Mouse (Mus musculus): ENCODE results near the gene BC024063.
A peak's percentile ranks its signal among the peaks of the same experiment; 100 is the strongest.
"Not testable (repeated sequence)": the region's sequence is repeated elsewhere in the genome, so short reads cannot be mapped to it uniquely, and the experiment has no call there.

BC024063 gene

DNA sequence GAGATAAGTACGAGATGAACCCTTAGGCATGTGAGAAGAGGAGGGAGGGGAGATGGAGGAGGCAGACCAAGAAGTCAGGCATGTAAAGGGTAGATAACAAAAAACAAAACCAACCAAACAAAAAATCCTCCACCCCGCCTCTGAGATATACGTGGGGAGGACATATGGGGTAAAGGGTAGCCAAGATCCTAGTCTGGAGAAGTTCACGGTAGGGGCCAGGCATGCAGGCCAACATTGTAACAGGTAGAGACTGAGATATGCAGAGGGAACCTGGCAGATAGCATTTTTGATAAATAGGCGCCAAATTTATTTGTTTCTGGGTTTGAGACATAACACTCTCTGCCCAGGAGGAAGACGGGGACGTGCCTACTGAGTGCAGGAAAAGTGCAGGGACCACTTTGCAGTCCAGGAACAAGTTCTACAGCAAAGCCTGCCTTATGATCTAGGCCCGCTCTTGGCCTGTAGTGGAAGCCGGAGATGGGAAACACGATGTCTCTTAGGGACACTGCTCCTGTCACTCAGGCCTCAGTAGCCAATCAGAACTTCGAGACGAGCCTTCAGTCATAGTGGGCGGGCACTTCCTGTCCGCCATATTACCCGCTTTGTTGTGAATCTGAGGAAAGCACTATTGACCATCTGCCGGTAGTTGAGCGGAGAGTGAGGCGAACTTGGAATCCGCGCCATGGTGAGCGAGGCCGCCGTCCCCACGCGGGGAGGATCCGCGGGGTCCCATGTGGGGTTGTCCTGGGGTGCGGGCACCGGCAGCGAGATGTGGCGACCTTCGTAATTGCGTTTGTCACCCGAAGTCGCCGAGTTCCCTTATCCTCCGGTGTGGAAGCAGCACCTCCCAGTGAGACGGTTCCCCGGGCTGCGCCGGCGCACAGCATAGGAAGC is at the start of gene BC024063:
BC024063 (plus strand) TSS at position 626 of the 894 bp plus-strand sequence.
- peak; percentile 60 for DNase-seq

DNA sequence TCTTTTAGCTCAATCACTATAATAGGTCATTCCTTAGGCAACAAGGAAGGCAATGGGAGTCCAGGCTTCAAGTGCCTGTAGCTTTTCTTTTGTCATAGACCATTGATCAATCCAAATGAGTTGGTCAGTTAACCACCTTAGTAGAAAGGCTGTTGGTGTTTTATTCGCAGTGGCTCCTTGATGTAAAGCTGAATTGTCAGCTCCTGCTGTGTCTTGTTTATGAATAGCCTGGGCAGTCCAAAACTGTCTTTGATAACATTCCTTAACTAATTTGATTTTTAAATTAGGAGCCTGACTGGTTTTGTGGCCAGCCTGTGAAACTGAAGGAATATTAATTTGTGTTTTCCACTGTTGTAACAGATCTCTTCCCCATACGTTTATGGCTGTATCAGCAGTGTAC is 41.0 kb upstream of the BC024063 start:
- DNase-seq: no peak

DNA sequence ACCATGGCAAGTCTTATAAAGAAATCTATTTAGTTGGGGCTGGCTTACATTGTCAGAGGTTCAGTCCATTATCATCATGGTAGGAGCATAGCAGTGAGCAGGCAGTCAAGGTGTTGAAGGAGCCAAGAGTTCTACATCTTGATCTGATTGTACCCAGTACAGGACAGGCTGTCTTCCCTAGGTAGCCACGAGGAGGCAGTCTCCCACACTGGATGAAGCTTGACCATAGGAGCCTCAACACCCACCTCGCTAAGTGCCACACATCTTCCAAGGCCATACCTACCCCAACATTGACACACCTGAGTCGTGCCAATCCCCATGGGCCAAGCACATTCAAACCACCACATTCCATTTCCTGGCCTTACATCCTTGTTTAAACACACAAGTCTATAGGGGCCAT is 36.5 kb upstream of the BC024063 start:
- DNase-seq: no peak

DNA sequence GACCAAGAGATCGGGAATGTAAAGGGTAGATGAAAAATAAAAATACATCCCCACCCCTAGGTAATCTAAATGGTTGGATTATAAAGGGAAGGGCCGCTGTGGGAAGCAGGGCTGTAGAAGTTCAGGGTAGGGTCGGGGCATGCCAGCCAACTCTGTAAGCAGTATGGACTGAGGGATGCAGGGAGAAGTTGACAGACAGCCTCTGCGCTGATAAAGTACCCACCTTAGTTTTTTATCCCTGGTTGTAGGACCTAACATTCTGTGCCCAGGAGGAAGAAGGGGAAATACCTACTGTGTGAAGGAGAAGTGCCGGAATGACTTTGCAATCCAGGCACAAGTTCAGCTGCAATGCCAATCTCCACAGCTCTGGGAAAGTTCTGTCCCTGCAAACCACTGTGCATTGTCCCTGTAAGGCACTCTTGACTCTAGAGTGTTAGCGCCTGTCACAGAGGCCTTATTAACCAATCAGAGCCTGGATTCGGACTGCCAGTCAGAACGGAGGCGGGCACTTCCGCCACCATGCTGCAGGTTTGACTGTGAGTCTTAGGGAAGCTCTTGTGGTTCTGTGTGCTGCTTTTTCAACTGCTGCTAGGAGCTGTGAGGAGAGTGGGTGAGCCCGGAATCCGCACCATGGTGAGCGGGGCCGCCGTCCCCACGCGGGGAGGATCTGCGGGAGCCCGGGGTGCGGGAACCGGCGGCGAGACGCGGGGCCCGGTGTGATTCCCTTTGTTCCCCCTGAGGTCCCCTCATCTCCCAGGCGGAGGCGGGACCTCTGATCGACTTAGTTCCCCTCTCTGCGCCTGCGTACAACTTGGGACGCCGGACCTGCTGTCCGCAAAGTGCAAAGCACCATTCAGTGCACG is 35.3 kb upstream of the BC024063 start, which contains the start of gene Zfp873:
Zfp873 (plus strand) TSS at position 527 of the 863 bp plus-strand sequence.
- peak; percentile 87 for DNase-seq

DNA sequence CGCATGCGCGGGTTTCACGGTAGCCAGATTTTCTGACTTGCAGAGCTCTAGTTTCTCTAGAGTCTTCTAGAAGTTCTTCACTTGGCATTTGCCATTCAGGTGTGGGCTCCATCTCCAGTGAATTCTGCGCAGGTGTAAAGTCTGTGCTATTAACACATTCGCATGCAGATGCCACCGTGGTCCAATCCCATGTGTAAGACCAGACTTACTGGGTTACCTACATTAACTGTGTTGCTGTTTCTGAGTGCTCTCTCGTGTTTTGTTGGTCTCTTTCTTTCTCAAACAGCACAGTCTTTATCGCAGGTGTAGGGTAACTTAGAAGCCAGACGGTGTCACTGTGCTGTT is 34.7 kb upstream of the BC024063 start:
- not testable (repeated sequence) for DNase-seq

GRCm38 (mm10) chr10:82083622-82083971 is 444 bp downstream of the BC024063 start:
- not testable (repeated sequence) for DNase-seq

- DNase-seq: no peak
Observed at GRCm38 (mm10) chr10:82117206-82117605, 34.1 kb downstream of the BC024063 start.

- DNase-seq: peak; percentile 83
Observed at GRCm38 (mm10) chr10:82127850-82128401, 44.8 kb downstream of the BC024063 start, which contains the start of gene AU041133. AU041133 (plus strand) TSS chr10:82128013.

DNA sequence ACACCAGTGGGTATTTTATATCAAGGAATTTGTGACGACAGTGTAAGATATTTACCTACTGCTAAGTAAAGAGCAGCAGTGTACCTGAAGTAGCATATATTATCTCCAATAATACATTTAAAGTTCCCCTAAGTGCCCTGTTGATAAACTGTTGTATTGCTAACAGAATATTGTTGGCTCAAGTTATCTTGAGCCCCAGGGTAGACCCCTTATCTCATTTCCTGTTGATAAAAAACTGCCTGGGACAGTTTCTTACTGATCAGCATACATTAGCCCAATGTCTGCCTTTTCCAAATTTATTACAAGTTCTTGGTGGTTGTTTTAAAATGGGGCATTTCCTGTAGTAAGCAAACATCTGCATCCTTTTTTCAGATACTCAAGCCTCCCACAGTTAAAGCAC is 62.1 kb downstream of the BC024063 start:
- no peak for DNase-seq

DNA sequence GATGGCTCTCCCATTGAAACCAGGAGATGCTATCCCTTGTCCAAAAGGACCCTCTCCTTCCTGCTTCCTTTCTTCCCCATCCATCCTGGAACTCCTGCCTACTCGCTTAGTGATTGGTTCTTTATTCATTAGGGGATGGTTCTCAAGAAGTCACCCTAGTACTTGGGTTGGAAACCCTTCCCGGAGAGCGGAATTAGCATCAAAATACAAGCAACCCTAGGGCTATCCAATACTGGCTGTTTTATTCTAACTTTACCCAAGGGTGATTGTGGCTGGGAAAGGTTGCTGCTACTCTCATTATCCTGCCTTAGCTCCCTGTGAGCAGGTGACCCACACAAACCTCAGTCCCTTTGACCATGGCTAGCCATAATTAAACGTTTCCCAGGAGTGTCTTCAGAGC is 64.4 kb downstream of the BC024063 start:
- no peak for DNase-seq

Measured in liver (tissue).